Comparison of ENCODE assay signal across 28 mouse cellular contexts in genomic region chr4:23280087-23280486, GRCm38 (mm10).
DNase-seq lines count a peak whose midpoint lies in the region; ATAC-seq and TF ChIP-seq lines count a peak whose summit lies in the region.
"Had no signal": no experiment of that assay in that cellular context is flagged by ENCODE, and none has a peak within 500 bp of the region (broad histone marks: within the 10 kb centered on the region; RNA-seq: fewer than 3 reads in every experiment).

No protein-coding gene starts in this region.

- H3K4me1 ChIP-seq in lung, embryonic 14.5 days (ENCODE audit: insufficient read depth) = no peaks in the 10 kb centered on the region
- H3K4me1 ChIP-seq: embryonic facial prominence, embryonic 15.5 days; heart, embryonic 10.5 days; megakaryocyte, embryonic 14.5 days; neural tube, embryonic 15.5 days had no signal

- H3K9ac ChIP-seq in lung, embryonic 14.5 days = no peak overlapping the region
- H3K9ac ChIP-seq: embryonic facial prominence, embryonic 15.5 days; hindbrain, embryonic 12.5 days; midbrain, embryonic 13.5 days; neural tube, embryonic 15.5 days had no signal

- WGBS in lung, embryonic 14.5 days = 44% methylated on average over 6 of the region's 6 CpGs

- H3K27ac ChIP-seq in lung, embryonic 14.5 days (ENCODE audit: low read depth) = no peak overlapping the region
- H3K27ac ChIP-seq: embryonic facial prominence, embryonic 15.5 days; heart, embryonic 10.5 days; hindbrain, embryonic 12.5 days; midbrain, embryonic 13.5 days; neural tube, embryonic 15.5 days; stomach, postnatal 0 days had no signal

- ATAC-seq in lung, embryonic 14.5 days (ENCODE audit: insufficient read depth) = peak; percentile 73; the same call in 1 of the 2 replicates
- ATAC-seq: CD4-positive, CD25-positive, alpha-beta regulatory T cell, adult 4 months; intestine, postnatal 0 days; midbrain, embryonic 13.5 days had no signal

- no peak for TF ChIP-seq CTCF in lung, embryonic 14.5 days (IDR thresholded peaks at IDR 0.05; ENCODE audit: low read depth)
- TF ChIP-seq CTCF in brain, embryonic 14.5 days (IDR thresholded peaks at IDR 0.05; ENCODE audit: borderline replicate concordance, extremely low read depth, insufficient read depth, insufficient read length) = no peak

- TF ChIP-seq POLR2A in brain, embryonic 14.5 days (IDR thresholded peaks at IDR 0.05; ENCODE audit: borderline replicate concordance, extremely low read depth, insufficient read depth, insufficient read length, poor library complexity, severe bottlenecking) = no peak

- no peaks in the 10 kb centered on the region for H3K36me3 ChIP-seq in lung, embryonic 14.5 days (ENCODE audit: insufficient read depth)
- H3K36me3 ChIP-seq: embryonic facial prominence, embryonic 15.5 days; heart, embryonic 10.5 days; hindbrain, embryonic 12.5 days; midbrain, embryonic 13.5 days; neural tube, embryonic 15.5 days had no signal

- H3K9me3 ChIP-seq in lung, embryonic 14.5 days (ENCODE audit: low read depth, low read length) = no peaks in the 10 kb centered on the region
- H3K9me3 ChIP-seq: embryonic facial prominence, embryonic 15.5 days; heart, embryonic 10.5 days; hindbrain, embryonic 12.5 days; midbrain, embryonic 13.5 days; neural tube, embryonic 15.5 days had no signal

- no peaks in the 10 kb centered on the region for H3K27me3 ChIP-seq in lung, embryonic 14.5 days (ENCODE audit: insufficient read depth, low read length)
- H3K27me3 ChIP-seq: embryonic facial prominence, embryonic 15.5 days; hindbrain, embryonic 12.5 days; megakaryocyte, embryonic 14.5 days; midbrain, embryonic 13.5 days; neural tube, embryonic 15.5 days had no signal

- no peak overlapping the region for H3K4me3 ChIP-seq in lung, embryonic 14.5 days (ENCODE audit: low read depth, low read length)
- H3K4me3 ChIP-seq: embryonic facial prominence, embryonic 15.5 days; heart, embryonic 10.5 days; hindbrain, embryonic 12.5 days; megakaryocyte, embryonic 14.5 days; midbrain, embryonic 13.5 days; neural tube, embryonic 15.5 days had no signal

- DNase-seq in cerebellum, postnatal 14 days = peak; percentile 22 to 33
- no peak for DNase-seq in cerebellum, adult 11 months
- peak; percentile 53 for DNase-seq in lung, embryonic 14.5 days
- no peak for DNase-seq in lung, postnatal 10 days
- peak; percentile 55 for DNase-seq in adrenal gland, postnatal 10 days
- peak; percentile 28 for DNase-seq in brain, embryonic 14.5 days (ENCODE audit: low read depth)
- DNase-seq in right cerebral cortex, postnatal 25 days = no peak
- DNase-seq: cerebellum, adult 2 months; gastrocnemius, postnatal 25 days; heart, adult 11 months; heart, postnatal 36 days; kidney, adult 9 months; kidney, postnatal 10 days; lung, postnatal 4 days; right cerebral cortex, adult 18-20 months; right cerebral cortex, postnatal 4 days; thymus, adult 18-20 months; thymus, postnatal 25 days had no signal

- H3K4me2 ChIP-seq in lung, embryonic 14.5 days = no peak overlapping the region
- H3K4me2 ChIP-seq: embryonic facial prominence, embryonic 15.5 days; hindbrain, embryonic 12.5 days; liver, embryonic 11.5 days; midbrain, embryonic 13.5 days; neural tube, embryonic 15.5 days had no signal

Comparison
In these comparisons a context has a peak if more than half of its experiments do, and no peak if none do; other contexts are left out.
1. DNase-seq: peak in cerebellum, postnatal 14 days (2 of 2), lung, embryonic 14.5 days (single experiment), adrenal gland, postnatal 10 days (single experiment) and brain, embryonic 14.5 days (single experiment); none in cerebellum, adult 11 months (single experiment), lung, postnatal 10 days (single experiment) and right cerebral cortex, postnatal 25 days (single experiment).